Mouse (Mus musculus) spleen, adult 12 weeks (tissue): ENCODE measurements at regions not wholly inside any gene's neighbourhood (a gene's known extent, or its start where the extent isn't known, plus 50 kb on each side); places are given as distances from the start of the nearest gene placed in this dataset.

Source experiments
- DNase-seq: peaks from one replicate; pipeline ENCODE4 v3.0.0; 2022; ENCODE audit warnings: low spot score

DNA sequence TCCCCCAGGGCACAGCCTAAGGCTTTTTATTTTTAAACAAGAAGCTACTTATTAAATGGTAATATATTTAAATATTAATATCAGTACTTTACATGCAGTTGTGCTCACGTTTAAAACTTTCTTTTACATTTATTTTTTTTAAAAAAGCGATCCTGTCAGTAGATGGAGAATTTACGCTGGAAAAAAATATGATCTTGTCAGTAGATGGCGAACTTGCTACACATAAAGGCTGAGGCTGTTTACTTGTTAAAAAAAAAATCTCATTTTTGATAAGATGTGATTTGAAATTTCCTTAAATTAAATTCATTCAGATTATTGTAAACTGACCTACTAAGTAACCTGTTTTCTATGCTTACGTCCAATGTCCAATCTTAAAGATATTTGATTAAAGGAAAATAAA is 441.7 kb upstream of the BB014433 start:
- no peak for DNase-seq

DNA sequence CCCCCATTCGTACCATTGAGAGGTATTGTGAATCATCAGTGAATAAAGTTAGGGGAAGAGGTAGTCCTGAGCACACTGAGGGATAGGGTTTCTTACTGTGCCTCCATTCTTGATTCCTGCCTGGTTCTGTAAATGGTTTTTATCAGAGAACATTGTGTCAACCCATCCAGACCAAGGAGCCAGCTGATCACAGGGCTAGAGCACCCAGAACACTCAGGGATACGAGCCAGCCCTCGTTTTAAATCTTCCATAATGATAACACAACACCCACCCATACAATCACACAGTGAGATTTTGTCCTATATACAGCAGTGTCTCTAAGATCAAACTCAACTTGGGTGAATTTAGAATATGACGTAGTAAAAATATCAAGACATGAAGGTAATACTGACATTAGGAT is 424.7 kb upstream of the BB014433 start:
- no peak for DNase-seq

DNA sequence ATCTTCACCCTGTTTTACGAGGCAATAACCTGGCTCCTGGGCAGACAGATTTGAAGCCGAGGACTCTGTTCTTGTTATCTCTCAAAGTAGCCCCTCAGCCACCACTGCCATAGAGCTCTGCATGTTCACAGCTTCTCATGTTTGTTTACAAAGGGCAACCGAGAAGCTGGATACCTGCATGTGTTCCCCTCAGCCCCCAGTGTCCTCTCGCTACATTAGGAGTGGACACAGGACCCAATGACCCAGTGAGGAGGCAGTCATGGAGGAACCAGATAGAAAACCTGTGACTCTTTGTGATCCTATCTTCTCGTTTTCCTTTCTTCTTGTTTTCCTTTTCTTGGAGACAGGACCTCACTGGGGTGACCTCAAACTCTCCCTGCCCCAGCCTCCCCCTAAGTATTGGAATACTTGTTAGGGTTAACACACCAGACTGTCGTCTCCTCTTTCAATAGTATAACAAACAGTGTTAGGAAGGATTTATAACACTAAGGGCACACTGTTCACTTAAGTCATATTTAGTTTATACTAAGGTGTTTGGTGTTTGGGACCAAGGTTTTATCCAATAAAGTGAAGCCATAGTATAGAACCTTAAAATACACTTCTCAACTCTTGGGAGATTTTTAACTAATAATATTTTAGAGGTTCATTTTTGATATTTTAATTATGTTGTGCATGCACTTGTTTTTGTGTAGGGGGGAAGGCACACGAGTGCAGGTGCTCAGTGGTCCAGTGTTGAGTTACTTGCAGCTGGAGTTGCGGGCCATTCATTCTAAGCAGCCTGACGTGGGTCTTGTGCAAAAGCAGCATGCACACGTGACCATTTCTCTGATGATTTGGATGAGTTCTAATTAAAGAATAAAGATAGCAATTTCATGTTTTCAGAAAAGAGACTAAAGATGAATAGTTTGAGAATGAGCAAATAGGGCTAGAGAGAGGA is 422.9 kb upstream of the BB014433 start:
- DNase-seq: no peak

DNA sequence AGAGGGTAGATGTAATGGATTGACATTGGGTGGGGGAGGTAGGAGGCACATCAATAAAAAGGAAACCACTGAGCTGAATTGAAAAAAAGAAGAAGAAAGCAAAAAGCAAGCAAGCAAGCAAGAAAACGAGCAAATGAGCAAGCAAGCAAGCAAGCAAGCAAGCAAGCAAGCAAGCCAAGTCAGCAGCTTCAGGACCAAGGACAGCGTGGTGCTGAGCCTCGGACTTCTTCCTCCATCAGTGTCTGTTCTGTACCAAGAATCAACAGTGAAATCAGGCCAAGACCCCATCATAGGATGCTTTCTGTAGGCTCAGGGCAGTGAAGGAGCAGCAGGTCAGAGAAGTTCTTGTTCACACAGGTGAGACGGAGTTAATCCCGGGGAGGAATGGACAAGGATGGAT is 392.7 kb upstream of the BB014433 start:
- no peak for DNase-seq

DNA sequence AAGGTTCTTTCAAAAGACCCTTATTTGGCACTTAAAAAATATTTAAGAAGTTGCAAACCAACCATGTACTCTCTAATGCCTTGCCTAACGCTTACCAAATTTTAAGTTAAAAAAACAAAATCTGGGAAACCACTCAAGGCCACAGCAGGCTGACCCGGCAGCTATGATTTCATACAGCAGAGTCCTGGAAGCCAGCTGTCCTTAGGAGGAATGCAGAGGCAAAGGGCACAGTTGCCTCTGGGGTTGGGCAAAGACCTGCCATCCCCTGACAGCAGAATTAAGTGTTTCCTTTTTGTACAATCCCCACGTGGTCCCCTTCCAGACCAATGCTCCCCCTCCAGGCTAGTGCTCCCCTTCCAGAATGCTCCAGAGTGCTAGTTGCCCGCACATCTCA is 348.8 kb upstream of the BB014433 start:
- DNase-seq: no peak

DNA sequence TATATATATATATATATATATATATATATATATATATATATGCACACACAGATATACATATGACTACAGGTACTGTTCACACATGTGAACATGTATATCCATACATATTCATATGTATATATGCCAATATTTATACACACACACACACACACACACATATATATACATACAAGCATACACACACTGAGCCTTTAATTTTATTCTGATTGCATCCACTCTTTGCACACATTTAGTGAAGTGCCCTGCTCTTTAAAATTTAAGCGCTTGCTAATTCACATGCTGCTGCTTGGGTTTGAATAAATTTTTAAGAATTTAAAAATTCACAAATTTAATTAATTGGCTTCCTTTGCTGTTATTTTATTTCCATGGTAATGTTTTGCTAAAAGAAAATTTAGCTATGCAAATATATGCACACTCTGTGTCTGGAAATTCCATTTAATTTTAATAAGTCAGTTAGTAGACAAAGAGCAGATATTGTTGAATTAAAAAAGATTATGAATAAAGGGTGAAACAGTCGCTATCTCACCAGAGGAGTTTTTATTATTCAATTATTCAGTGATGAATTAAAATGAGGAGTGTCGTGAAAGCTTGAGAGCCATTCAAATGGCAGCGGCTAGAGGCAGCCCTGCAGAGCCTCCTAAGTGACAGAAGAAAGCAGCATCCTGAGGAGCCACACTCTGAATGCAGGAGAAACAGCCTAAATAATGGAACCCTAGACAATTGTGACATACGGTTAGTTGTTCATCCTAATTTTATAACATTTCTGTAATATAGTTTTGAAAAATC is 348.3 kb upstream of the BB014433 start:
- no peak for DNase-seq

DNA sequence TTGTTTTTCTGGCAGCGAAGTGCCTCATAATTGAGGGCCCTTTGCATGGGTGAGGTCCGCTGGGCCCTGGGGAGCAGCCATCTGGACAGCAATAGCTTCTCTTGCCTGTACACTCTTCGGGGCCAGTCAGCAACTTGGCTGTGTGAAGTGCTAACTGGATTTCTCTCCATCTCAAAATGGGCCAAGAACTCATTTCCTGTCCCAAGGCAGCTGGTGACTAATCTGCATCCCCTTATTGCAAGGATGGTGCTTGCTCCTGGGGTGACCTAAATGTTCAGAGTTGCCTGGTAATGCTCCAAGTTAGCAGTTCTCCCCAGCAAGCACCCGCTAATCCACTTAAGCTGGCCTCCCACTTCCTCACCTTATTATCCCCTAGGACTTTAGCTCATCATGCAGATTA is 346.2 kb upstream of the BB014433 start:
- DNase-seq: no peak

DNA sequence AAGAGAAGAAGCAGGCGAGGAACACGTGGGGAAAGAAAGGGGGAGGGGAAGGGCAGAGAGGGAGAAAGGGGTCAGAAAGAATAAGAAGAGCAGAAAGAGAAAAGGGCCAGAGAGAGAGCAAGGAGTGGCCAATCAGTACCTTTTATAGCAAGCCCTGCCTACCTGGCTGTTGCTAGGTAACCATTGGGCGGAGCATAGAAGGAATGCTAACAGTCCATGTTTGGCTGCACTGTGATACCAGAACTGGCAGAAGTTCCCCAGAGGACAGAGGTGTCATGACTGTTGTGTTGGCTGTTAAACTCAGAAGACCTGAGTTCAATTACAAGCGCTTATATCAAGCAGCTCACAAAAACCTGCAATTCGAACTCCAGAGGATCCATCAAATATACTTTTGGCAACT is 342.9 kb upstream of the BB014433 start:
- no peak for DNase-seq

DNA sequence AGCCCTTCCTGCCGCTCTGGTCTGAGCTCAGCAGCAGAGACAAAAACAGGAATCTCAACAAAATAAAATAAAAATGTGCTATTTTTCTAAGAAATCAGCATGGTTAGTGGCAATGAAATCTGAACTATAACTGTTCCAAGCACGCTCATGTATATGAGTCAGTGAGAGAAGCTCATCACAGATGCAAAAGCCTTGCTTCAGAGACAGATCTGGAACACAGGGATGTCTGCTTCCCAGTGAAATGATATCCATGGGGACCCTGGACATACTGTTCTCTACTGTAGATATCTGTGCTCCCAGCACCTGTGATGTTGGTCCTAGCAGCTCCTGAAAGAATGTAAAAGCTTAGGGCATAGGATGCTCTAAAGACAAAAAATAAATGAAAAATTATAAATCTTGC is 321.2 kb upstream of the BB014433 start:
- DNase-seq: no peak

DNA sequence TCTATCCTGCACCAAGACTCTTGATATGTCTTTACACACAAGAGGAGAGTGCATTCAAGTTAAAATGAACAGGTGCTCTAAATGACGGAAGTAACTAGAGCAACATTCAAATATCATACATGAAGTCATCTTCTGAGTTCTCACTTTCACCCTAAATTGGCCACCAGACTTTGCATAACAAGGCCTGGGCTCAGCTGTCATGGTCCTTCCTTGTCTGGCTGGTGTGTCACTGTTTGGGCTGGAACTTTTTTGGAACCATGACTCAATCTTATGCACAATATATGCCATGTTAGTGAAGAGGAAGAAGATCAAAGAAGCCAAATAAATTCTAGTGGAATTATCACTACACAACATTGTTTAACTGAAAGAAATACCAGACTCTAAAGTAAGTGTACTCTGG is 318.7 kb upstream of the BB014433 start:
- no peak for DNase-seq

DNA sequence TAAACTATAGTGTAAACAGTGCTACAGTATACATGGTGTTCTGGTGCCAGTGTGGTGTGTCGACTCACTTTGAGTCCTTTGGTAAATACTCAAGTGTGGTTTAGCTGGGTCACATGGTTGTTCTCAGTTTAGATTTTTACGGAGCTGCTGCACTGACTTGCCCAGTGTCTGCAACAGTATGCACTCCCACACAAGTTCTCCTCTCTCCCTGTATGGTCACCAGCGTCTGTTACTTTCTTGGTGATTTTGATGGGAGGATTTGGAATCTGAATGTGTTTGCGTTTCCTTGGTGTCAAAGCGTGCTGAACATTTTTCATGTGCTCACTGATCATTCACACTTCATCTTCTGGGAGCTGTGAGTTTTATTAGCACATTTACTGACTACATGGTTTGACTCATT is 298.3 kb upstream of the BB014433 start:
- no peak for DNase-seq

DNA sequence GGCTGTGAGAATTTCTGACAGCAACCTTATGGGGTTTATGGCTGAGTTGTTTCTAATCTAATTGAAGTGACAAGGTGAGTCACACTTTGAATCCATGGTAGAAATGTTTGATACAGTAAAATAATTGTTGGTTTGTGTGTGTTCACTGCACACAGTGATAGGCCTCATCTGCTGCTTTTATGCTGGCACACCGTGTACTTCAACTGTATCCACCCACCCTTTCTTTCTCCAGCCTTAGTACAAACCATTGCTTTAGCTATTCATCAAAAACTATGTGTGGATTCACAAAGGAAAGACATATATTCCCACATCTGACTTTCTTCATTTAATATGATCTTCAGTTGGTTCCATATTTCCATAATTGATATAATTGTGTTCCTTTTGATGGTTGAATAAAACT is 297.7 kb upstream of the BB014433 start:
- no peak for DNase-seq

DNA sequence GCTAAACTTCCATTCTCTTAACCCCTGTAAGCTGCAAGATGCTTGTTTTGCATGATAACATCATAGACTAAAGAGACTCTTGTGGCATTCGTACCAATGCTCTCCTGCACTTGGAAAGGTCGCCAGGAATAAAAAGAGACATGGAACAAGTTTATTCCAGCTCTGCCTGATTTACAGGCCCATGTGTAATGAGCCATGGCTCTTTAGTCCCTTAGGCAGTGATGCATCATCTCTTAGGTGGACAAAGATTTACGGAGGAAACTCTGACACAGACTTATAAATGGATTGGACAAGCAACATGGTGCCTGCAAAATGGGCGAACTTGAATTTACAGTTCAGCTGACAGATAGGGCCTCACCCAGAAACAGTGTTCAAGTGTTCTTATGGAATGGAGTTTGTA is 288.7 kb upstream of the BB014433 start:
- no peak for DNase-seq

DNA sequence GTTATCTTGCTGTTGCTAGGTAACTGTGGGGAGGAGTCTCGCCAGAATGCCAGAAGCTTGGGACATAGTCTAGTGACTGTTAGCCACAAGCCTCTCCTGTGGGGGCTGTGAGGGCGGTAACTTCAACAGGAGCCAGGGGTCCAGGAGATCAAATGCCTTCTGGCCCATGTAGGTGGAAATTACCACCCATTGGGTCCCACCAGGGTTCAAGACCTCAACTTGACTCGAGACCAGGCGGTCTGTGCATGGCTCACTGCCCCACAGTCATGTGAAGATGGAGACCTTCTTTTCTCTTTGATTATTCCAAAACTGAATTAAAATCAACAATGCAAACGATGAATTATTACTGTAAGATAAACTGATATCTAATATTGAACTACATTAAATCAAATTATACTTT is 281.4 kb upstream of the BB014433 start:
- no peak for DNase-seq

DNA sequence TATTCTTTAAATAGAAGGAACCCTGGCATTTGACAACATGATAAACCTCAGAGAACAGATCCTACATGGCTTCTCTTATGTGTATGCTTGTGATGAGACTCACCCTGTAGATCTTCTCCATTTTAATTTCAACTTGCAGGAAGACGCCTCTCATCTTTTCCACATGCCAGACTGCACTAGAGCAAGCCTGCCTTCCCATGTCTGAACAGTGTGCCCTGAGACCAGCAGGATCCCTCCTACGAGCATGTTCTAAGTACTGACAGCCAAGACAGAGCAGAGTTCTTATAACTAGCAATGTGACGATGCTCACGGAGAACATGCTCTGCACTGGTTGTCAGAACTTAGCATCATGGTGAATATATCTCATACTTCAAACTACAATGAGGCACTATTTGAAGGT is 277.5 kb upstream of the BB014433 start:
- no peak for DNase-seq

DNA sequence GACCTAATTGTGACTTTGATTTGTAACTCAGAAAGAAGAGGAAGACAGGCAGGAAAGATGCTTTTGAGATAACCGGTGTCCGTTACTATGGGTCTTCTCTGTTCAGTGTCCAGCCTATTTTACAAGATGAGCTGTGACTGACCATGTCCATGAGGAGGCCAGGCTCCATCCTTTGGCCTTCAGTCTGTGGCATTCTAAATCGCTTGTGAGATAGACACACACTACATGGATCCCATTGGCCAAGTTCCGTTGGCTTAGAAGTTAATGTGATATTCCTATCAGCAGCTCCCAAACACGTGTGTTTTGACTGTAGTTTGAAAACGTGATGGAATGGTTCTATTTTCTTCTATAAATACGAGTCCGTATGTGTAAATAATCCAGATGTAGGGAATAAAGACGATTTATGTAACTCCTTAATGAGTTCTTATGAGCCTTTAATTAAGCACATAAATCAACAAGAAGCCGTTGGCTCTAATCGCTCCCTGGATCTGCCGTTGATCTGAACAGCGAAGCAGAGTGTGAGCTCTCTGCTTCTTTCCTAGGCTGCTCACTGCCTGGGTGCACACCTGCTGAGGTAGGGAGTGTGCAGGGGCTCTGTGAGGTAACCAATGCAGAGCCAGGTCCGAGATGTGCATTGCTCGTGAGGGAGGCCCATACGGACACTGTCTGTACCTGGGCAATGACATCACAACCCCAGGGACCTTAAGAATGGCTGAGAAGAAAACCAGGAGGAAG is 272.4 kb upstream of the BB014433 start:
- DNase-seq: no peak

DNA sequence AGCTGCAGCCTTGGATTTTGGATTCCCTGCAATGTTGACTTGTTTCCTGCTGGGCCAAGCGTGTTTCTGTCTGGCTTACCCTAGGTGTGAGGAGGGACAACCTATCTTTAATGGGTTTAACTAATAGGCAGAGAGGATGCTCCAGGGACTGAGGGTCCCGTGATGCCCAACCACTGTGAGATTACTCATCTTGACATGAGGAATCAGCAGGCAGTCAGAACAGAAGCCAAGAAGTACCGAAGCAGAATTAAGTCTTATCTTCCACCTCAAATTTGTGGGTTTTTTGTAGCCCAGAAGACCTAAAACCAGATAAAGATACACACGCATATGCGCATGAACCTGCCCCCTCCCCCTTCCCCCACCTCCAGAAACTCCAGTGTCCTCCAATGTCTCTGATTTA is 267.6 kb upstream of the BB014433 start:
- no peak for DNase-seq

DNA sequence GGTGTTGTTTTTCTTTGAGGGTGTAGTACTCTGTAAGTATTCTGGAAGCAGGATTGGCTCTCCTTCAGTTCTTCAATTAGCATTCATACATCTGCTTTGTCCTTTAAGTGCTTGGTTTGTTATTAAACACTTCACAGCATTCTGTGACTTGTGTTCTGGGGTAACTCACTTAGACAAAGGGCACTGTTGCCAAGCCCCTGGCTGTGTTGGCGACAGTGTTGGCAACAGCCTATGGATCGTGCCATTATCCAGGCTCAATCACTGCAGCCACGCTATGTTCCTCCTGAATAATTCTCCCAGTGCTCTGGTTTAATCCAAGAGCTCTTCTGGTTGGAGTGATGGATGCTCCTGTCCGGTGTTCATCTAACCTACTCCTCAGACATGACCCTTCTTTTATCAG is 265.6 kb upstream of the BB014433 start:
- no peak for DNase-seq

DNA sequence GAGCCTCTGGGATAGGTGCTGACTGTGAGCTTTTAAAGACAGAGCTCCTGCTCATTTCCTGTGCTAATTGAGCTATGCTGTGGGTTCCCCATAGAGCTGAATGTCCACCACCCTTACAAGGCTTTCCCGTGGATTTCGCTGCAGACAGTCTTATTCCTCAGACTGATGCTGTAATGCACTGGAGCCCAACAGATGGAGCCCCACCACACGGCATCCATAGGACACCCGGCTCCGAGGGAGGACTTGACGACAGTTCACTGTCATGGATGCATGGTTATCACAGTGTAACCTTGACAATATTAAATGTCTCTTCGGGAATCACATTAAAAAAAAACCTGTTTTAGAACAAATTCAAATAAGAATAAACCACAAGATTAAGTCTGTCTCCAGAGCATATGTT is 265.2 kb upstream of the BB014433 start:
- DNase-seq: no peak

DNA sequence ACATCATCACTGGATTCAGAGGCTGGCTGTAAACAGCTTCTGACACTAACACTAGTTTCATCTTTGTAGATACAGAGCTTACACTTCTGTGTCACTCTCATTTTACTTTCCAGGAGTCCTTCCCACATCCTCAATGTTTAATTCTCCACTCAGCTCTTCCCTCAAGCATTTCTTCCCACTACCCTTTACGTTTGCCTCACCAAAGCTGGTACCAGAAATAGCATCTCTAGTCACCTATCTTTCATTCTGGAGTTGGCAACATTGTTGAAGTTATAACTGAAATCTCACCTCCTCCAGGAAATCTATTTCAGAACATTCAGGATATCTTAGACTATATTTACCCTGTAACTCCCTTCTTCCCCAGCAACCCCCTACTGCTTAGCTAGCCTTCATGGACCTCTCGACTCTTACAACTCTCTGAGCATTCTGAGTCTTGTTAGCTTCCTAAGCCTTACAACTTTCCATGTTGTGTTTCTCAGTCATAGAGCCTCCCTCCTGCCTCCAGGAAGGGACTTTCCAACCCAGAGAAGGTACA is 258.3 kb upstream of the BB014433 start:
- no peak for DNase-seq

DNA sequence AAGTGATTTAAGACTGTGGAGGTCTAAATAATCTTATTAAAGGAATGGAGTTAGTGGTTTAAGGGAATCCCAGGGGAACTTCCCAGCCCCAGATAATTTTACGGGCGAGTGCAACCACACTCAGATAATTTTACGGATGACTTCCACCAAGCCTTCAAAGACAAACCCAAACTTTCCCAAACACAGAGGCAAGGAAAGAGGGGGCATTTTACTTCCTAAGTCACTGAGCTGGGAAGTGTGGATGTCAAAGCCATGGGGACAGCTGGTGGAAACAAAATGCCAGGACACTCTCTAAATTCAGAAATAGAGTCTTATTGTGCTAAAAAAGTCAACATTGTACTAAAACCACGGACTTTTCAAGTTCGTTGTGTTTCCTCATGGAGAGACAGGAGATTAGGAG is 227.9 kb upstream of the BB014433 start:
- no peak for DNase-seq

DNA sequence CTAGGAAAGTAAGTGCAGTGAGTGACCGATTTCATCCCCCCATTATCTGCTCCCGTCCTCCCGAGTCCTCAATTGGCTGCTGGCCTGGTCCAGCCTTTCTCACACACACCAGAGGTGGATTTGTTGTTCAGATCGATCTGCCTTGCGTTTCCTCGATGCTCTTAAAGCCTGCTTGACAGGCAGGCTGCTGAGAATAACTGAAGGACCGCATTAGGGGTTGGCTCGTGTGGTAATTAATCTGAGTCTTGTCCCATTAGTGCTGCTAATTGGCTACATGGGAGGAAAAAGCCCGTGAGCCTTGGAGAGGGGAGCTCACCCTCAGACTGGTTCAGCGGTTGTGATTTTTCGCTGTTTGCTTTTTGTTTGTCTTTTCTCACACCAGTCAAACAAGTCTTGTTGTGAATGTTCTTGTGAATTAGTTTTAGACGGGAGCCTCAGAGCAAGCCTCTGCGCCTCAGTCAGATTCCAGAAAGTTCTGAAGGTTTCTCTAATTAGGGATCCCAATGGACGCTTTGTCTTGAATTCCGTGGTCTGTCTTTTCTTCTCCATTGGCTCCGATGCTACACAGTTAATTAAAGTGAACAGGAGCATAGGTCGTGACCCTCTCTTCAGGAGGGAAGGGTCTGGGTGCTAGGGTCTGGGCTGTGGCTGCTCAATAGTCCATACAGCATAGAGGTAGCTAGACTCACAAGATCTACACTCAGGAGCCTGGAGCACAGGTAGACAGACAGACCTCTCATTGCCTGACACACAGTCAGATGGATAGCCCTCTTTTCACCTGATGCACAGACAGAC is 226.1 kb upstream of the BB014433 start:
- no peak for DNase-seq
